Mouse (Mus musculus): Measurements from ENCODE around the gene Pigk. TPM values are rescaled to one million over a fixed set of nuclear protein-coding genes. Genes with fewer than 3 reads are reported as not detected.
A peak's percentile ranks its signal among the peaks of the same experiment; 100 is the strongest.

Gene Pigk
- polyA plus RNA-seq, 1 experiment from 2014 or later: 50.8 TPM

- peak within 1 kb of the TSS; percentile 94 for H3K4me2 ChIP-seq
- peak within 1 kb of the TSS; percentile 55 for H3K9ac ChIP-seq
- peaks cover 38% of the 10 kb centered on the region for H3K4me1 ChIP-seq (replicated peaks)
- peak within 1 kb of the TSS; percentile 73 for H3K27ac ChIP-seq (replicated peaks)
- no peaks in the 10 kb centered on the region for H3K36me3 ChIP-seq
- H3K4me3 ChIP-seq: peak within 1 kb of the TSS; percentile 69
- under 1% methylated on average over 17 of the region's 17 CpGs for WGBS
- no peaks in the 10 kb centered on the region for H3K27me3 ChIP-seq
- ATAC-seq (ENCODE audit: low FRiP score, low read depth): peak; percentile 74
- H3K9me3 ChIP-seq: no peaks in the 10 kb centered on the region
Measured at GRCm38 (mm10) chr3:152981988-152982387, 268.1 kb downstream of the Pigk start, which contains the start of gene St6galnac5. St6galnac5 (minus strand) TSS chr3:152982246.

GRCm38 (mm10) chr3:152990787-152991186 is 276.9 kb downstream of the Pigk start:
- Histone ChIP-seq H3K27ac (replicated peaks) (no peak overlapping the region), H3K4me2 (no peak overlapping the region), H3K4me3 (no peak overlapping the region), H3K9me3 (no peaks in the 10 kb centered on the region), H3K9ac (no peak overlapping the region), H3K27me3 (no peaks in the 10 kb centered on the region), H3K36me3 (no peaks in the 10 kb centered on the region), H3K4me1 (replicated peaks) (no peaks in the 10 kb centered on the region)
- no peak for ATAC-seq (ENCODE audit: low FRiP score, low read depth)
- 84% methylated on average over 2 of the region's 2 CpGs for WGBS

GRCm38 (mm10) chr3:152993608-152994007 is 279.7 kb downstream of the Pigk start:
- no peak overlapping the region for H3K9ac ChIP-seq
- WGBS: 72% methylated on average over 5 of the region's 5 CpGs
- no peak for ATAC-seq (ENCODE audit: low FRiP score, low read depth)
- no peak overlapping the region for H3K4me2 ChIP-seq
- H3K36me3 ChIP-seq: no peaks in the 10 kb centered on the region
- no peaks in the 10 kb centered on the region for H3K4me1 ChIP-seq (replicated peaks)
- H3K9me3 ChIP-seq: no peaks in the 10 kb centered on the region
- H3K4me3 ChIP-seq: no peak overlapping the region
- no peak overlapping the region for H3K27ac ChIP-seq (replicated peaks)
- no peaks in the 10 kb centered on the region for H3K27me3 ChIP-seq

- Histone ChIP-seq H3K9me3 (no peaks in the 10 kb centered on the region), H3K36me3 (no peaks in the 10 kb centered on the region), H3K9ac (no peak overlapping the region), H3K4me3 (no peak overlapping the region), H3K4me2 (no peak overlapping the region), H3K27me3 (no peaks in the 10 kb centered on the region), H3K4me1 (replicated peaks) (no peaks in the 10 kb centered on the region), H3K27ac (replicated peaks) (no peak overlapping the region)
- 66% methylated on average over 5 of the region's 5 CpGs for WGBS
- ATAC-seq (ENCODE audit: low FRiP score, low read depth): no peak
Measured at GRCm38 (mm10) chr3:152998106-152998505, 284.2 kb downstream of the Pigk start.

GRCm38 (mm10) chr3:152998901-152999300 is 285.0 kb downstream of the Pigk start:
- H3K9ac ChIP-seq: no peak overlapping the region
- no peaks in the 10 kb centered on the region for H3K9me3 ChIP-seq
- no peaks in the 10 kb centered on the region for H3K36me3 ChIP-seq
- no peaks in the 10 kb centered on the region for H3K4me1 ChIP-seq (replicated peaks)
- H3K4me3 ChIP-seq: no peak overlapping the region
- no peaks in the 10 kb centered on the region for H3K27me3 ChIP-seq
- no peak for ATAC-seq (ENCODE audit: low FRiP score, low read depth)
- no peak overlapping the region for H3K4me2 ChIP-seq
- 53% methylated on average over 5 of the region's 5 CpGs for WGBS
- no peak overlapping the region for H3K27ac ChIP-seq (replicated peaks)

- 91% methylated on average over 6 of the region's 6 CpGs for WGBS
- no peak overlapping the region for H3K4me3 ChIP-seq
- H3K27me3 ChIP-seq: no peaks in the 10 kb centered on the region
- no peak overlapping the region for H3K9ac ChIP-seq
- H3K4me2 ChIP-seq: no peak overlapping the region
- no peaks in the 10 kb centered on the region for H3K4me1 ChIP-seq (replicated peaks)
- H3K27ac ChIP-seq (replicated peaks): no peak overlapping the region
- H3K36me3 ChIP-seq: no peaks in the 10 kb centered on the region
- no peak for ATAC-seq (ENCODE audit: low FRiP score, low read depth)
- no peaks in the 10 kb centered on the region for H3K9me3 ChIP-seq
Measured at GRCm38 (mm10) chr3:153006893-153007292, 293.0 kb downstream of the Pigk start.

GRCm38 (mm10) chr3:153016355-153016754 is 302.5 kb downstream of the Pigk start:
- whole genome bisulfite sequencing: 68% methylated on average over 8 of the region's 8 CpGs
- Histone ChIP-seq H3K27ac (replicated peaks) (no peak overlapping the region), H3K4me2 (no peak overlapping the region), H3K27me3 (no peaks in the 10 kb centered on the region), H3K36me3 (no peaks in the 10 kb centered on the region), H3K4me1 (replicated peaks) (no peaks in the 10 kb centered on the region), H3K4me3 (no peak overlapping the region), H3K9ac (no peak overlapping the region), H3K9me3 (no peaks in the 10 kb centered on the region)
- ATAC-seq (ENCODE audit: low FRiP score, low read depth): no peak

GRCm38 (mm10) chr3:153018051-153018450 is 304.2 kb downstream of the Pigk start:
- no peaks in the 10 kb centered on the region for H3K4me1 ChIP-seq (replicated peaks)
- ATAC-seq (ENCODE audit: low FRiP score, low read depth): peak; percentile 69; the same call in 1 of the 2 replicates
- H3K36me3 ChIP-seq: no peaks in the 10 kb centered on the region
- peak overlapping the region; percentile 1; the same call in 1 of the 2 replicates for H3K4me2 ChIP-seq
- no peak overlapping the region for H3K9ac ChIP-seq
- H3K27me3 ChIP-seq: no peaks in the 10 kb centered on the region
- WGBS: 50% methylated on average over 10 of the region's 10 CpGs
- H3K4me3 ChIP-seq: no peak overlapping the region
- no peaks in the 10 kb centered on the region for H3K9me3 ChIP-seq
- H3K27ac ChIP-seq (replicated peaks): no peak overlapping the region

- WGBS: 54% methylated on average over 11 of the region's 11 CpGs
- no peak overlapping the region for H3K27ac ChIP-seq (replicated peaks)
Measured at GRCm38 (mm10) chr3:153024016-153024415, 310.1 kb downstream of the Pigk start.

More at GRCm38 (mm10) chr3:153024016-153024415, 310.1 kb downstream of the Pigk start:
- Histone ChIP-seq H3K9me3 (no peaks in the 10 kb centered on the region), H3K4me3 (no peak overlapping the region), H3K4me1 (replicated peaks) (no peaks in the 10 kb centered on the region), H3K36me3 (no peaks in the 10 kb centered on the region), H3K4me2 (no peak overlapping the region), H3K27me3 (no peaks in the 10 kb centered on the region), H3K9ac (no peak overlapping the region)
- ATAC-seq (ENCODE audit: low FRiP score, low read depth): no peak

Other genes starting within 250 kb of the Pigk start
- gene Ak5, start 45.7 kb upstream of the Pigk start, polyA plus RNA-seq (2015; fragmentation: Nextera tagmentation; extraction: Ambion mirVana): 16.0 and 16.3 TPM in 2 replicates